Mouse (Mus musculus) ES-E14 (cell line): ENCODE data around the gene Ptger1. TPM values are rescaled to one million over a fixed set of nuclear protein-coding genes. Genes with fewer than 3 reads are reported as not detected.

Source experiments
- DNase-seq: peaks from one replicate; pipeline ENCODE4 v3.0.0-alpha.2; 2013; ENCODE audit warnings: low read depth, low spot score
- H3K27ac ChIP-seq: 2 replicates; pipeline ENCODE4 v1.5.1; 2012; ENCODE audit warnings: low read depth, mild to moderate bottlenecking, low read length, moderate library complexity, mixed read lengths; ENCODE audit not compliant: poor library complexity, insufficient read depth, severe bottlenecking
- H3K36me3 ChIP-seq: 2 replicates; pipeline ENCODE4 v1.6.1; 2012; ENCODE audit warnings: mild to moderate bottlenecking, low read length, moderate library complexity, mixed read lengths; ENCODE audit not compliant: control insufficient read depth, poor library complexity, insufficient read depth, severe bottlenecking
- H3K4me1 ChIP-seq, 2 experiments: fragments of 150-350 bp in 1 of 2; sonication (generic) in 1 of 2; 2 replicates each; pipeline ENCODE4 v1.6.1; 2012; ENCODE audit warnings: low read length in 2 of 2, mild to moderate bottlenecking in 1 of 2, mixed read lengths in 1 of 2; ENCODE audit not compliant: control insufficient read depth in 2 of 2, insufficient read depth in 2 of 2, poor library complexity in 1 of 2
- H3K4me3 ChIP-seq, 2 experiments: fragments of 150-350 bp in 1 of 2; sonication (generic) in 1 of 2; 2 replicates each; pipeline ENCODE4 v1.5.1; 2012; ENCODE audit warnings: low read length in 2 of 2, low read depth in 1 of 2, mild to moderate bottlenecking in 1 of 2, mixed read lengths in 1 of 2; ENCODE audit not compliant: insufficient read depth in 1 of 2, poor library complexity in 1 of 2, severe bottlenecking in 1 of 2
- H3K9ac ChIP-seq: 2 replicates; pipeline ENCODE4 v1.6.1; 2012; ENCODE audit warnings: low read depth, mild to moderate bottlenecking, low read length, mixed read lengths; ENCODE audit not compliant: poor library complexity, insufficient read depth, severe bottlenecking
- H3K9me3 ChIP-seq: fragments of 150-350 bp; sonication (generic); 2 replicates; pipeline ENCODE4 v1.6.1; 2012; ENCODE audit warnings: low read depth, mild to moderate bottlenecking, low read length; ENCODE audit not compliant: control insufficient read depth, insufficient read depth
- CHD2 ChIP-seq: IDR thresholded peaks from 2 replicates; pipeline ENCODE4 v1.6.1; 2014; ENCODE audit warnings: mild to moderate bottlenecking, low read depth, low read length, inconsistent platforms
- HCFC1 ChIP-seq: IDR thresholded peaks from 2 replicates; pipeline ENCODE4 v1.6.1; 2012; ENCODE audit warnings: low read length, inconsistent platforms, borderline replicate concordance; ENCODE audit not compliant: insufficient read depth
- MAFK ChIP-seq: IDR thresholded peaks from 2 replicates; pipeline ENCODE4 v1.6.1; 2014; ENCODE audit warnings: mild to moderate bottlenecking, low read depth, low read length, inconsistent platforms; ENCODE audit not compliant: insufficient read depth
- ZC3H11A ChIP-seq: IDR thresholded peaks from 2 replicates; pipeline ENCODE4 v1.6.1; 2012; ENCODE audit warnings: low read depth, mild to moderate bottlenecking, inconsistent platforms, low read length, borderline replicate concordance
- ZNF384 ChIP-seq: IDR thresholded peaks from 2 replicates; pipeline ENCODE4 v1.6.1; 2012; ENCODE audit warnings: low read depth, low read length, inconsistent platforms
- in situ Hi-C, 2 experiments: fragments of 600-800 bp; cut with MboI; formaldehyde crosslinking; loops; one replicate each; pipeline ENCODE4 v1.15.1; 2025; ENCODE audit warnings: low sequenced_read_pairs in 2 of 2, inconsistent platforms in 1 of 2; ENCODE audit not compliant: unreplicated experiment in 2 of 2
- total RNA-seq: library from RNA; depleted of rRNA; stranded (reverse); fragments of 300-350 nt; gene quantifications from 2 replicates; pipeline ENCODE4 v1.2.3, GENCODE M21; 2012

Gene Ptger1
- total RNA-seq, 1 experiment: 1.7 TPM

DNA sequence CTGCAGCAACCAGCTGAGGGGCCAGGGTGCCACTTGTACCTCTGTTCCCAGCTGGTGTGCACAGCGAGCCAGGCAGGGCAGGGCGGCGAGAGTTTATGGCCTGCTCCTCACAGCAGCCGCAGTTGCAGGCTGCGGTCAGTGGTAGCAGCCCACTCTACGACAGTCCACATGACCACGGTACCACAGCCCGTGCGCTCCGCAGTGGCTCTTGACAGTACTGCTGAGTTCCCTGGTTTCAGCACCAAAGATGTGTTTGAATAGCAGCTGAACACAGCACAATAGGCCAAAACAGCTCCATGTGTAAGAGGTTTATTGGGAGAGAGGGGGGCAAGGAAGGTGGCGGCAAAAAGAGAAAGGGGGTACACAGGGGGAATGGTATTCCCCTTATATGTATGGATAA lies 19.0 kb upstream of the Ptger1 start:
- no peak overlapping the region; the same call in 1 of the 2 replicates for H3K9ac ChIP-seq
- in situ Hi-C loops: no loop called here
- peaks cover 0 to 2% of the 10 kb centered on the region in 2 experiments; a peak in 1 of 4 replicates for H3K4me1 ChIP-seq
- H3K36me3 ChIP-seq: no peaks in the 10 kb centered on the region
- peak overlapping the region; percentile 26 to 43; a peak in 3 of 4 replicates for H3K4me3 ChIP-seq
- H3K27ac ChIP-seq: no peak overlapping the region
- TF ChIP-seq HCFC1 (no peak), ZC3H11A (no peak), MAFK (no peak), ZNF384 (no peak), CHD2 (no peak)
- no peaks in the 10 kb centered on the region for H3K9me3 ChIP-seq
- no peak for DNase-seq

DNA sequence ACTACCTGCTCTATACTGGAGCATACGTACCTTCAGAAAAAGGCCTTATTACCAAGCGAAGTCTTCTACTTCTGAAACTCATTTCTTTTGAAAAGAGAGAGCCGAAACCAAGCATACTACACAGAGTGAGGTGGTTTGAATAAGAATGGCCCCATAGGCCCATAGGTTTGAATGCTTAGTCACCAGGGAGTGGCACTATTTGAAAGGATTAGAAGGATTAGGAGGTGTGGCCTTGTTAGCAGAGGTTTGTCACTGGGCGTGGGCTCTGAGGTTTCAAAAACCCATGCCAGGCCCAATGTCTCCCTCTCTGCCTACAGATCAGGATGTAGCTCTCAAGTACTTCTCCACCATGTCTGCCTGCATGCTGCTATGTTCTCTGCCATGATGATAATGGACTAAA lies 18.4 kb upstream of the Ptger1 start:
- H3K4me1 ChIP-seq: peaks cover 0 to 2% of the 10 kb centered on the region in 2 experiments; a peak in 1 of 4 replicates
- no peak for DNase-seq
- no peak overlapping the region for H3K4me3 ChIP-seq
- H3K36me3 ChIP-seq: no peaks in the 10 kb centered on the region
- TF ChIP-seq HCFC1 (no peak), ZNF384 (no peak), CHD2 (no peak), ZC3H11A (no peak), MAFK (no peak)
- in situ Hi-C loops: no loop called here
- no peaks in the 10 kb centered on the region for H3K9me3 ChIP-seq
- H3K9ac ChIP-seq: no peak overlapping the region
- no peak overlapping the region for H3K27ac ChIP-seq

DNA sequence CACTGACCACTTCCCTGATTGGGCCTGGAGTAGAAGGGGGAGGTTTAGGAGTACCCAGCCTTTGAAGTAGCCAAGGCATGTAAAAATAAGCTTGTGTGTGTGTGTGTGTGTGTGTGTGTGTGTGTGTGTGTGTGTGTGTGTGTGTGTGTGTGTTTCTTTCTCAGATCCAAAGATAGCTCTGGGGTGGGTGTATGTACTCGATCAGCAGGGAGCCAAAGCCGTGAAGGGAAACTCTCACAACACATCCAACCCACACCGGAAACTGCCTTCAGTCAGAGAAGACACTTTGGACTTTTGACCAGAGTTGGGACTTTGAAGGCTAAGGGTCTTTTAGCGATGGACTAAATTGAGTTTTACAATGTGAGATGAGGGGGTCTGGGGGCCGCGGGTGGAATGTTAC lies 16.8 kb upstream of the Ptger1 start:
- no peaks in the 10 kb centered on the region for H3K36me3 ChIP-seq
- no peak for DNase-seq
- H3K9me3 ChIP-seq: no peaks in the 10 kb centered on the region
- H3K4me1 ChIP-seq: peaks cover 4% of the 10 kb centered on the region in 2 experiments; a peak in 2 of 4 replicates
- no peak overlapping the region for H3K27ac ChIP-seq
- H3K9ac ChIP-seq: no peak overlapping the region
- in situ Hi-C loops: no loop called here
- H3K4me3 ChIP-seq: no peak overlapping the region
- TF ChIP-seq MAFK: no peak
- TF ChIP-seq ZC3H11A: no peak
- TF ChIP-seq CHD2: no peak
- TF ChIP-seq HCFC1: no peak
- no peak for TF ChIP-seq ZNF384

DNA sequence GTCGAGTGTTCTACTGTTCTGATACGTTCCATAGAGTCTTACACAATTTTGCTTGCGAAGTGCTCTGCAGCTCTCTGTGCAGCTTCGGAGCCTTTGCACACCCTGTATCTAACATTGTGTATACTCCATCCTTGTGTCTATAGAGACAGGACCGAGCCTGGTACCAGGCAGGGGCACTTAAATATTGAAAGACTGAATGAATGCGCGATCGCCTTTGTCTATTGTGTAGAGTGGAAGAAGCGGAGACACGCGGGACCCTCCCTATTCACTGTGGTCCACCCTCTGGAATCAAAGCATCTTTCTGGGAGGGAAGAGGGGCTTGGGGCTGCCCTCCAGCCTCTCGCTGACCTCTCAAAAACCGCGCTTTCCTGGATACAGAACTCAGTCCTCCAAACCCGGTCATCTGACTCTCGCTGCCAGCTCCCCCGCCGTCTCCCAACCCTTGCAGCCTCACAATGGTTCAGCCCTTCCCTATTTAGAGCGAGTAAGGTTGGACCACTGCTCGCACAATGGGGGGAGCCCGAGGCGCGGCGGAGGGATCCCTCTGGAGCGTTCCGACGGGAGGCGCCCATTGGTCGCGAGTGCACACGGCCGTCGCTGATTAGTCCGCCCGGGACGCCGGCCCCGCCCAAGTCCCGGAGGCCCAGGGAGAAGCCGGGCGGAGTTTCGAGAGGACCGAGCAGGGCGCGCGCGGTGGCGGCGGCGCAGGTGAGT lies 14.3 kb upstream of the Ptger1 start, which contains the start of gene Gipc1:
Gene Gipc1, plus strand, starts transcription at position 648 of the 714 bp plus-strand sequence.
- Histone ChIP-seq H3K27ac (peak within 1 kb of the TSS; percentile 77), H3K4me3 (peak within 1 kb of the TSS; percentile 82 to 93), H3K9me3 (no peaks in the 10 kb centered on the region), H3K4me1 (peaks cover 4 to 6% of the 10 kb centered on the region in 2 experiments; a peak in 2 of 4 replicates), H3K9ac (peak within 1 kb of the TSS; percentile 91), H3K36me3 (no peaks in the 10 kb centered on the region)
- in situ Hi-C loops: no loop called here
- no peak for TF ChIP-seq ZC3H11A
- TF ChIP-seq CHD2: peak; percentile 76
- DNase-seq: peak; percentile 96
